Mouse (Mus musculus) testis, postnatal 10 days (tissue): ENCODE results near the gene Hrh3.

ENCODE experiments used
- DNase-seq: peaks from one replicate; pipeline ENCODE4 v3.0.0; 2021; ENCODE audit warnings: low spot score

Gene Hrh3

GRCm38 (mm10) chr2:180105441-180106190 lies 1.3 kb upstream of the Hrh3 start:
- DNase-seq: peak; percentile 64

GRCm38 (mm10) chr2:180104659-180105377 lies 530 bp upstream of the Hrh3 start:
- no peak for DNase-seq

DNA sequence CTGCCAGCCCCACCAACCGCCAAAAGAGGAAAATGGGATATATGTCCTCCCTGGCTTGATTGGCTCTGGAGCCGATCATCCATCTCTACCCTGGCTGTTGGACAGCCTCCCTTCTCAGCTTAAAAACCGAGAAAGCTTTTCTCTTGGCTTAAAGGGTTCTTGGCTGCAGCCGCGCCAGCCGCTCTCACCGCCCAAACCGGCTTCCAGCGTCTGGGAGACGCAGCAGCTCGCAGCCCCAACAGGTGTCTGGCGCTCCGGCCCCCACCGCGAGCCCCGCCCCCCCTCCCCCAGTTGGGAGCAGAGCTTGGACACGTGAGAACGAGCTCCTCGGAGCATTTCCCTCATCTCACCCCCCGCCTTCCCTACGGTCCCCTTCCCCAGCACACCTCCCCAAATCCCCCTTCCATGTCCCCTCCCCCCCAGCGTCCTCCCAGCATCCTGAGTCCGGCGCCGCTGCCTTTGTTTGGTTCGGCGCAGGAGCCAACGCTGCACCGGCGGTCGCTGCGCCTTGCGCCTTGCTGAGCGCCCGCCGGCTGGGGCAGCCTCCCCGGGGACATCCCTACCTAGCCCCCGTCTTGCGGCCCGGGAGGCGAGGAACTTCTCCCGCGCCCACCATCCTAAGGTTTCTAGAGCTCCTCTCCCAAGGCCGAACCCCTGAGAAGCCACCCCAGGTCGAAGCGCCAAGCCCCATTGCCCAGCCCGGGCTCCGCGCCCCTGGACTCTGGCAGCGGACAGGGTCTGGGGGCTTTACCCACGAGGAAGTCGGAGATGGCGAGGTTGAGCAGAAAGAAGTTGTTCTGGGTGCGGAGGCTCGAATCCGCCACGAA lies 924 bp downstream of the Hrh3 start:
- no peak for DNase-seq

GRCm38 (mm10) chr2:180099529-180099928 lies 4.8 kb downstream of the Hrh3 start:
- DNase-seq: no peak

- DNase-seq: no peak
Measured at GRCm38 (mm10) chr2:180098167-180098566, 6.1 kb downstream of the Hrh3 start.

GRCm38 (mm10) chr2:180097585-180097984 lies 6.7 kb downstream of the Hrh3 start:
- no peak for DNase-seq

- DNase-seq: no peak
Measured at GRCm38 (mm10) chr2:180095711-180096110, 8.6 kb downstream of the Hrh3 start.

GRCm38 (mm10) chr2:180090285-180090684 lies 14.0 kb downstream of the Hrh3 start:
- no peak for DNase-seq

GRCm38 (mm10) chr2:180087472-180087871 lies 16.8 kb downstream of the Hrh3 start:
- no peak for DNase-seq

GRCm38 (mm10) chr2:180086637-180087027 lies 17.7 kb downstream of the Hrh3 start:
- DNase-seq: no peak

DNA sequence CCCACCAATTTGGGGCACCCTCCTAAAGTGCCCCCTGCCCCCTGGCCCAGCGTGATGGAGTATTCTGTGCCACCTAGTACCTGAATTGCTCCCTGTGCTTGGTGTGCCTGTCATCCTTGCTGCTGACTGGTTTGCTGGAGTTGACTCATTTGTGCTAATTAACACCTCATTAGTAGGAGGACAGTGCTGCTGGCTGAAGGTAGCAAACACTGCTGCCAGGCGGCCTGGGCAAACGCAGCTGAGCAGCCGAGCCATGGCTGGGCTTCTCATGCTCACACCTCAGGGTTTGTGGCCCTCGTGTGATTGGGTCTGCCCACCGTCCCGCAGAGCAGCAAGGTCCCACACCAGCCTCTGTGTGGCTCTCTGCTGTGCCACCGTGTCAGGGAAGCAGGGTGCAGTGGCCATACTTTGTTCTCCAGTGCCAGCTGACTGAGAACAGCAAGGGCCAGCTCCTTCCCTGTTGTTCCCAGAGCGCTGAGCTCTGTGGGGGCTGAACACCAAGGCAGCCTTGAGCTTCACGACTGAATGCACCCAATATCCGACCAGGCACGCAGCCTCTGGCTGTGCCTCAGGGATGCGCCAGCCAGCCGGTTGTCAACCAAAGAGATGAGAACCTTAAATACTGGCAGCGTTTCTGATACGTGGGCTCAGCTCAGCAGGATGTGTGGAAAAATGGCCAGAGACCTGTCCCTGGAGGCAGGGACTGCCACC lies 18.2 kb downstream of the Hrh3 start:
- no peak for DNase-seq

GRCm38 (mm10) chr2:180084565-180084964 lies 19.7 kb downstream of the Hrh3 start:
- no peak for DNase-seq

DNA sequence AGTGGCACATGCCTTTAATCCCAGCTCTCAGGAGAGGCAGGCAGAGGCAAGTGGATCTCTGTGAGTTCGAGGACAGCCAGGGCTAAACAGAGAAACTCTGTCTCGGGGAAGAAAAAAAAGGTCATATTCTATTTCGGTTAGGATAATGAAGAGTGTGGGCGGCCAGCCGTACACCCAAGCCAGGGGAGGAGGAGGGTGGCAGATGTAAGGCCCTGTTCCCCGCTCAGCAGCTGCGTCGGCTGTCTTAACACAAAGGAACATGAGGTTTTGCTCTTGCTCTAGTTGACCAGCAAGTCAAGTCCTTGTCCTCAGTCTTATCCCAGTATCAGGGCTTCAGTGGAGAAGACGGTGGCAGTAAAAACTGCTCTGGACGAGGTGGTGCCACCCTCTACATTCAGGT lies 21.2 kb downstream of the Hrh3 start:
- DNase-seq: no peak

GRCm38 (mm10) chr2:180080680-180081079 lies 23.6 kb downstream of the Hrh3 start:
- no peak for DNase-seq

DNA sequence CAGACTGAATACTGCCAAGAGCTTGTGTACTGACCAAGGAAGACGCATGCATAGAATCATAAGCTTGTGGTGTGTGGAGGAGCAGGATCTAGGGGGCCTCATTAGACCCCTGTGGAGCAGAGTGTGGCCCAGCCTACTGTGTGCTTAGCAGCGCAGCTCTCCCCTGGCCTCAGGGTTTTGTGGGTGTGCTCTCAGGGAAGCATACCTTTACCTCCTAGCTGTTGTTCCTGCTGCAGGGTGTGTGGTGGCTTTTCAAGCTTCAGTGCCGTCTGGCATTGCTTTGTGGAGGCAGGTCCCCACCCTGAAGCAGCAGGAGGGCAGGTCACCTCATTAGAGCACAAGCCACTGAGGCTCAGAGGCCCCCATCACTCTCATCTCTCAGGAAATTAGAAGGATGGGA lies 26.7 kb downstream of the Hrh3 start:
- no peak for DNase-seq

DNA sequence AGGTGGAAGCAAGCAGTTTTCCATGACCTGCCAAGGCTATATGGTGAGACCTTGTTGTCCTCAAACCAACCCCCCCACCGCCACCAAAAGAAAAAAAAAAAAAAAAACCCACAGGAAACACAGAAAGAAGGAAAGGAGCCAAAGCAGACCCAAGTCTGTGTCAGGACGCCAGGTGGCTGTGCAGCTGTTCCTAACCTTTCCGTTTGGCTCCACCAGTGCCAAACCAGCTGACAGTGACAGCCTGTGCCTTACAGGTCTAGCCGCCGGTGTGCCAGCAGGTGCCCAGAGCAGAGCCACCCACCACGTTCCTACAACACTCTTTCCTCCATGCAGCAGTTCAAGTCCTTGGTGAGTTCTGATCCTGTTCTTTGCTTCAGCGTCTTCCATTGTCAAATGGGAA lies 31.4 kb downstream of the Hrh3 start:
- no peak for DNase-seq

- DNase-seq: no peak
Measured at GRCm38 (mm10) chr2:180071671-180072070, 32.6 kb downstream of the Hrh3 start.

DNA sequence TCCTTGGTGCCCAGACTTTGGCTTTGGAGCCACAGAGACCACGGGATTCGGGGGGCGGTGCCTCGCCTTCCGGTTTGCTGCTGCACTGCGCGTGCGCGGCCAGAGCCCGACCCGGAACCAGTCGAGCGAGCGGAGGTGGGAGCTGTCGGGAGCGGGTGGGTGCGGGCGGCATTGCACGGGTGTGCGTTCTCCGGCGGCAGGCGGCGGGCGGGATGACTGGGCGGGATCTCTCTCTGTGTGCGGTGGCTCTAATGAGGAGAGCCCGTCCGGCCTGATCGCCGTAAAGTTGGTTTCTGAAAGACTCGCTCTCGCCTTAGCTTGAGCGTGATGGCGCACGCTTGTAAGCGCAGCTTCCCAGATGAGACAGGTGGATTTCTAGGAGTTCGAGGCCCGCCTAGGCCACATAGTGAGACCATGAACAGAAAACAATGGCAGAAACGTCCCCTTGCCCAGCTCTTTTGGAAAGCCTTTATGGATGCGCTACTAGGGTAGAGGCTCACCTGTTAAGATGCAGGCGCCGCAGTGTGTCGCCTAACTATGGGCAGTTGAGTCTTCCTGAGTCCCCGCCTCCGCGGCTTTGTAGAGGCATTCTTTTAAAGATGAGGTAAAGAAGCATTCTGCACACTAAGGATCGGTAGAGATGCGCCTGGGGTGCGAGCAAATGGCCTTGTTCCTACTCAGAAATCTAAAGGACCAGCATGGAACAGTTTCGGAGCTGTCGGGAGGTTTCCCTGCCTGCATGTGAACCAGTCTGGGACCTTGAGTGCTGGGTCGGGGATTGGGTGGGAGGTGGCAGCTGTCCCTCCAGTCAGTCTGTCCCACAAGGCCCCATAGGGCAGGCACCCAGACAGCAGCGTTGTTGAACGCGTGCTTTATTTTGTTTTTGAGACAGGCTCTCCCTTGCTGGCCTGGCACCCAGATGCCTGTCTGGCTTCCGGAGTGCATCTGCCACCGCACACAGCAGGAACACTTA lies 33.5 kb downstream of the Hrh3 start, which contains the start of gene Mtg2:
Gene Mtg2 (plus strand): TSS at position 108 of the 973 bp plus-strand sequence.
- DNase-seq: peak; percentile 97

DNA sequence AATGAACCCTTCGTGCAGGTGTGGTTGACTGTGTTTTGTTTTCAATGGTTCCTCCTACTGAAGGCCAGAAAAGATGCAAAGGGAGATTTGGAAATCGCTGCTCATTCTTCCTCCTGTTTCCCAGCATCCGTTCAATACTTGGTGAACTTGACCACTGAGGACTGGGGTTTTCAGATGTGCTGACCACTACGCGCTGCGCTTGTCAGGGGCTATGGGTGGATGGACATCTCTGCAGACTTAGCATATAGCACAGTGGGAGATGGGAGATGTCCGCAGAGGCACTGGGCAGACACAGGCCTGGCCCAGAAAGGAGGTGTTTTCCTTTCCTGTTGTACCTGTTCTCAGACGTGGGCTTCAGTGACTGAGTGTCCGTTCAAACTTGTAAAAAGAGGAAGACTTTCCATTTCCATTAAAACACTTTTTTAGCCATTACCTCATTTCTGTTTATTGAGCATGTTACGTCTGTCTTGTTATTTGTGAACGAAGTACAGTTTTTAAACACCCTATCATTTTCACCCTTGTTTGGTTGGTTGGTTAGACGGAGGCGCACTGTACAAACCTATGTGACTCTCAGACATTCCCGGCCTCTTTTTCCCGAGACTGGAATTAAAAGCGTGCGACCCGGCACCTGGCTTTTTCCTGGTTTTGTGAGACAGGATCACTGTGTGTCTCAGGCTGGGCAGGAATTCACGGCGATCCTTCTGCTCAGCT lies 34.4 kb downstream of the Hrh3 start:
- no peak for DNase-seq
